Mouse (Mus musculus) large intestine, adult 2 months (tissue): ENCODE results near the gene Trim11. TPM values are rescaled to one million over a fixed set of nuclear protein-coding genes. Genes with fewer than 3 reads are reported as not detected.
A peak's percentile ranks its signal among the peaks of the same experiment; 100 is the strongest.

Experiments
- DNase-seq: peaks from one replicate; pipeline ENCODE4 v3.0.0-alpha.2; 2012; ENCODE audit warnings: low read depth, low spot score
- WGBS: fragments of 180-500 bp; shearing (Covaris S2); methylation state at CpG from one replicate; pipeline ENCODE4 v1.1.7; 2018; 5-methylcytosine and 5-hydroxymethylcytosine counted together
- polyA plus RNA-seq: library from polyadenylated mRNA; depleted of rRNA; stranded (reverse); fragments of >200 nt; gene quantifications from 2 replicates; pipeline ENCODE4 v1.2.3, GENCODE M21; 2012

Gene Trim11
- polyA plus RNA-seq, 1 experiment, result 15.4 TPM

DNA sequence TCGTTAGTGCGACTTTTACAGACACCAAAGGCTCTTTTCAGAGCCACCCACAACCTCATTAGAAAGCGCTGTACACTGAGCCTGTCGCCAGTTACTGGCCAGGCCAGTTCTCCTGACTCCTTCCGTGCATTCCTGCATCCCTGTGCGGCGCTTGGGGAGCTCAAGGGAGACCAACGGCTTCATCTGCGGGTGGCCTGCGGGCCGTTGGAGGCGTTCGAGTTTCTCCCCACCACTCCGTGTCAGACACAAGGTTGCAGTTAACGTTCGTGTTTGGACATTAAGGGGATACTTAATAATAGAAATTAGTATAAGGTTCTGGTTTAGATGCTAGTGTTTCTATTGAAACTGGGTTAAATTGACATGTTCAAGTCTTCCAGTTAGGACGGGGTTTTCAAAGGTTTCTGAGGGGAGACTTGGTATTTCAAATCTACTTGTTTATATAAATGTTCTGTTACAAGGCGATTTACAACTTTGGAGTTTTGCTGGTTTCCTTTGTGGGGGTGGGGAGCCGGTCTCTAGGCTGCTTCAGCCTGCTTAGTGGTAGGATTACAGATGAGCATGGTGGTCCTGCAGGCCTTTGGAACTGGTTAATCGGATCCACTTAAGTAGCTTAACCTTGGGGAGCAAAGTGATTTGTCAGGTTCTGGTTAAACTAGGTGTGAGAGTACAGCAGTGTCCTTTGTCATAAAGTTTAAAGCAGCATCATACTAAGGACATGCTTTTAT lies 22.6 kb upstream of the Trim11 start:
- under 1% methylated on average over 20 of the region's 20 CpGs for WGBS
- no peak for DNase-seq

- 9% methylated on average over 8 of the region's 8 CpGs for WGBS
- DNase-seq, result no peak
Measured at GRCm38 (mm10) chr11:58955868-58956257, 22.0 kb upstream of the Trim11 start.

DNA sequence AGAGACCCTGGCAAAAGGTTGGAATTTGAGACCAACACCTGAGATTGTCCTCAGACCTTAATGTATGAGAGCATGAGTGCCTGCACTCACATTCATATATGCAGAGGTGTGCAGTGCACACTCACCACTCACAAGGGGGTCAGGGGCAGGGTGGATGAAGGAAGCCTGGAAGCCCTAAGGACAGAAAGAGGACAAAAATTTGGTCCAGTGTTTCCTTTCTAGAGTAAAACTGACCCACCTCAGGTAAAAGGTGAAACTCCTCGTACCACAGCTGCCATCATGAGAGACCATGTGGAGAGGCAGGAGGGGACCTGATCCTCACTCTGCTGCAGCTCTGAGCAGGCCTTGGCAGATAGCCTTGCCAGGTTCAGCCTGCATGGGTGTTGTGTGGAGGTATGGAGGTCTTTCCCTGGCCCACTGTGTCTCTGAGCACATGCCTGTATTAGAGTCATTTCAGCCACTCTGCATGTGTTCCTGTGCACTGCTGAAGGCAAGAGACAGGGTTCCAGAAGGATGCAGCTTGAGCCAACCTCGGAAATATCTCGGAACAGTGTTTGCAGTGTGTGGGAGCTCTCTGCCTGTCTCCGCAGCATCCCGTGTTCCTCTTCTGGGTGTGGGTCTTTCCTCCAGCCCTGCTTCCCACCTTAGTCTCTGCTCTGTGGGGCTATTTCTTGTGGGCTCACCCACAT lies 20.5 kb upstream of the Trim11 start:
- DNase-seq, result no peak
- WGBS, result 86% methylated on average over 5 of the region's 5 CpGs

GRCm38 (mm10) chr11:58958536-58958935 lies 19.4 kb upstream of the Trim11 start:
- DNase-seq, result no peak
- 92% methylated on average over 6 of the region's 6 CpGs for WGBS

DNA sequence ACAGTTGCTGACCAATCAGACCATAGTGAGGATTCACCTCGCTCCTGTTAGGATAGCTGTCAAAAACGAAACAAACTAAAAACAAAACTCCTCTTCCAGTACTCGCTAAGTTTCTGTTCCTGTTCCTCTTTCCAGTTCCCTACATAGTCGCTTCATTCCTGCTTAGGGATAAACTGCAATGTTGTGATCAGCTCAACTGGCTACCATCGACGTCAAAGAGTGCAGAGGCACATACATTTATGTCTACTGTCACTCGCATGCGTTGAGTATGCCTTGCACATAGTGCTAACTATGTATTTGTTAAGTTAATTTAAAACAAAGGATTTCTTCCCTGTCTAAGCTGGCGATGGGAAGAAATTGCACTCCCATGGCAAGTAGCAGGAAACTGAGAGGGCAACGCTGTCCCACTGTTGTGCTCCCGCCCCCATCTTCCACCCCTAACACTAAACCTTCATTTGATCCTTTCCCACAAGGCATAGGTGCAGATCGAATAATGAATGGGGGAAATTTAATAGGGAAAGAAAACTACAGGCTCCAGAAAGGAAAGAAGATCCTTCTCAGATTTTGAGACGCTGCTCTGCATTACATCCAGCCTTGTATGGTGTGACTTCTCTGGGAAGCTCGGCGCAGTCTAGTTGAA lies 18.6 kb upstream of the Trim11 start:
- WGBS, result 34% methylated on average over 15 of the region's 15 CpGs
- no peak for DNase-seq

DNA sequence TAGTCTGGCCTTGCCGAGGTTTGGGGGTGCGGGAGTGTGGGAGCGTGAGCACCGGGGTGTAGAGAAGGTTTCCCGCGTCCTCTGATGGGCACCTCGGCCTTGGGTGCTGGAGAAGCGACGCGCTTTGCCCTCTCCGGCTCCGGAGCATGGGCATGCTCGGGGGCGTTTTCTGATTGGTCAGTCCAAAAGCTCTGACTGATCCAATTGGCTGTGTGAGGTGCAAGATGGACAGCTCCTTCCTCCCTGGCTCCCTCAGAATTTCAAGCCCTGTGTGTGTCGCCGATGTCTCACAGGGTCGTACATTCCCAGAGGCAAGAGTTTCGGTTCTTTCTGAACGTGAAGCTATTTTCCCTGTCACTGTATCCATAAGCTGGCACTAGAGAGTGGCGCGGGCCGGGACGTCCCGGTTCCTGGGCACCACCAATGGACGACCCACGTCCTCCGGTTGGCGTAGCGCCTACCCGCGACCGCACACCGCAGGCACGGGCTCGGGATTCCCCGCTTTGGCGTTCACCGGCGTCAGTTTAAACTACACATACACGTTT lies 17.9 kb upstream of the Trim11 start:
- DNase-seq, result peak; percentile 80
- 2% methylated on average over 40 of the region's 40 CpGs for WGBS

- WGBS, result 68% methylated on average over 50 of the region's 50 CpGs
- no peak for DNase-seq
Measured at GRCm38 (mm10) chr11:58961364-58962177, 16.3 kb upstream of the Trim11 start.

GRCm38 (mm10) chr11:58963543-58963942 lies 14.3 kb upstream of the Trim11 start:
- no peak for DNase-seq
- WGBS, result 36% methylated on average over 17 of the region's 17 CpGs

DNA sequence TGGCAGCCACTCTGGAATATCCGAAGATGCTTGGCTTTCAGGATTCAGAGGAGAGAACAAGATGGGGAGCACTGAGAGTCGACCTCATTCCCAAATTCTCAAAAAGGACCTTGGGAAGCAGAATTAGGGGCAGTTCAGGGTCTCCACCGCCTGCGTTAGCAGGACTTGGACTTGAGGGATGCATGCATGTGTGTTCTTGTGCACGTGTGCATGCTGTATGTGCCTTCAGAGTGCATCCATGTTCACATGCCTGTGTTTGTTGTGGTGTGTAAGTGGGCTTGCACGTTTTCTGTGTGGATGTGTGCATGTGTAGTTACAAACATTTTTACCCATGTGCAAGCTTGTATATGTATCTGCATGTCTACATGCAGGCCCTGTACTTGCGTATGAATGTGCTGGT lies 13.7 kb upstream of the Trim11 start:
- DNase-seq, result no peak

DNA sequence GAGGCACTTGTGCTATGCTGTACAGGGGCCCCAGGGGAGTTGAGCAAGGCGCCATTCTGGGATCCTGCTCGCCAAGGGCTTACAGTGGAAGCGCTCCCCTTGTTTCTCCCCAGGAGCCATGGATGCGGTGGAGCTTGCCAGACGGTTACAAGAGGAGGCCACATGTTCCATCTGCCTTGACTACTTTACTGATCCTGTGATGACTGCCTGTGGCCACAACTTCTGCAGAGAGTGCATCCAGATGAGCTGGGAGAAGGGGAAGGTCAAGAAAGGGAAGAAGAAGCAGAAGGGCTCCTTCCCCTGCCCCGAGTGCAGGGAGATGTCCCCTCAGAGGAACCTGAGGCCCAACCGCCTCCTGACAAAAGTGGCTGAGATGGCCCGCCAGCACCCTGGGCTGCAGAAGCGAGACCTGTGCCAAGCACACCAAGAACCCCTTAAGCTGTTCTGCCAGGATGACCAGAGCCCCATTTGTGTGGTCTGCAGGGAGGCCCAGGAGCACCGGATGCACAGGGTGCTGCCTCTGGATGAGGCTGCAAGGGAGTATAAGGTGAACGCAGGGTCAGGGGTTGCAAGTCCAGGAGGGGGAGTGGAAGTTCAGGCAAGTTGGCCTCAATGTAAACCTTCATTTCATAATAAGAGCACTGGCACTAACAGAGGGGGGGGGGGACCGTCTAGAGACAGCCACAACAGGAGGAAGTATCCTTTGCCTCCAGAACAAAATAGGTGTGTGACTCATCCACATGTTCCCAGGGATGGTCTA lies 12.7 kb upstream of the Trim11 start:
- WGBS, result 62% methylated on average over 12 of the region's 12 CpGs
- DNase-seq, result no peak

More for the DNA sequence above, 13.7 kb upstream of the Trim11 start:
- WGBS, result 86% methylated on average over 7 of the region's 7 CpGs

GRCm38 (mm10) chr11:58967346-58967745 lies 10.5 kb upstream of the Trim11 start:
- DNase-seq, result no peak
- WGBS, result 98% methylated on average over 1 of the region's 1 CpGs

DNA sequence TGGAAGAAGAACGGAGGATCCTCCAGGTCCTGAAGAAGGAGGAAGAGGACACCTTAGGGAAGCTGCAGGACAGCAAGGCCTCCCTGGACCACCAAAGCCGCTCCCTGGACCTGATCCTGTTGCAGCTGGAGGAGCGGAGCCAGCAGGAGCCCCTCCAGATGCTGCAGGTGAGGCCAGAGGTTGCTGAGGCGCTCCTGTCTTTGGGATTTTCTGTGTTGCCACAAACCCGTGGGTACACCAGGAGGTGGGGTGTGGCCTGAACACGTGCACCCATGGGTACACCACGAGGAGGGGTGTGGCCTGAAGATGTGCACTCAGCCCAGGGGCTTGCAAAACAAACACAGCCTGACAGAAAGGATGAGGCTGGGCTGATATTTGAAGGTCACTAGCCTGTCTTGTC lies 9.3 kb upstream of the Trim11 start:
- 62% methylated on average over 7 of the region's 7 CpGs for WGBS
- DNase-seq, result no peak

GRCm38 (mm10) chr11:58969027-58969426 lies 8.9 kb upstream of the Trim11 start:
- no peak for DNase-seq
- WGBS, result 80% methylated on average over 8 of the region's 8 CpGs

DNA sequence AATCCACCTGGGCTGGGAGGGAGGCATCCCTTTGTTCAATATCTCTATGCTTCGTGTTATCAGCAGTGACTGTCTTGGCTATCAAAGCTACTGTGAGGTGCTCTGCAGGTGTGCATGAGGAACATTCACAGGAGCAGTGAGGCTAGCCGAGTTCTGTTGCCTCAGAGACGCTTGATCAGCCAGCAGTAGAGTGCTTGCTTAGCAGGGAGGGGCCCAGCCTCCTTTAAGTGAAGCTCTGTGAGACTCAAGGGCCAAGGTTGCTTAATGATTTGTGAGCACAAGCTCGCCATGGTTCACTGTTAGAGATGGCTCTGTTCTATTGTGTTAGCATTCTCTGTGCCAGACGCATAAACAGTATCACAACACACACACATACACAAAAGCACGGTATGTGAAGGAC lies 8.2 kb upstream of the Trim11 start:
- DNase-seq, result no peak
- 35% methylated on average over 6 of the region's 6 CpGs for WGBS

DNA sequence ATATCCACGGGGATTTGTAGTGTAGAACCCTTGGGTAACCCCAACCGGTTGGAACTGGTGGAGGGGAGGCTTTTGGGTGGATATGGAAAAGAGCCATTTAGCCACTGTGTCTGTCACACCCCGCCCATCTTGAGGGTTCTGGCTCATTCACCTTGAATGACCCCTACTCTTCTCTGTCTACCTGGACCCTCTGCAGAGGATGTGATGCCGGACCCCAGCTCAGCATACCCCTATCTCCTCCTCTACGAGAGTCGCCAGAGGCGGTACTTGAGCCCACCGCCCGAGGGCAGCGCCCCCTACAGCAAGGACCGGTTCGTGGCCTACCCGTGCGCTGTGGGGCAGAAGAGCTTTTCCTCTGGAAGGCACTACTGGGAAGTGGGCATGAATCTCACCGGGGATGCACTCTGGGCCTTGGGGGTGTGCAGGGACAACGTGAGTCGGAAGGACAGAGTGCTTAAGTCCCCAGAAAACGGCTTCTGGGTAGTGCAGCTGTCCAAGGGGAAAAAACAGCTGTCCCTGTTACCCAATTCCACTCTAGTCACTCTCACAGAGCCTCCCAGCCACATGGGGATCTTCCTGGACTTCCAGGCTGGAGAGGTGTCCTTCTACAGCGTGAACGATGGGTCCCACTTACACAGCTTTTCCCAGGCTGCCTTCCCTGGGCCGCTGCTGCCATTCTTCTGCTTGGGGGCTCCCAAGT lies 6.9 kb upstream of the Trim11 start:
- no peak for DNase-seq
- 88% methylated on average over 21 of the region's 21 CpGs for WGBS

GRCm38 (mm10) chr11:58971796-58972195 lies 6.1 kb upstream of the Trim11 start:
- no peak for DNase-seq
- 92% methylated on average over 3 of the region's 3 CpGs for WGBS

- 92% methylated on average over 3 of the region's 3 CpGs for WGBS
- no peak for DNase-seq
Measured at GRCm38 (mm10) chr11:58974414-58974813, 3.5 kb upstream of the Trim11 start.

DNA sequence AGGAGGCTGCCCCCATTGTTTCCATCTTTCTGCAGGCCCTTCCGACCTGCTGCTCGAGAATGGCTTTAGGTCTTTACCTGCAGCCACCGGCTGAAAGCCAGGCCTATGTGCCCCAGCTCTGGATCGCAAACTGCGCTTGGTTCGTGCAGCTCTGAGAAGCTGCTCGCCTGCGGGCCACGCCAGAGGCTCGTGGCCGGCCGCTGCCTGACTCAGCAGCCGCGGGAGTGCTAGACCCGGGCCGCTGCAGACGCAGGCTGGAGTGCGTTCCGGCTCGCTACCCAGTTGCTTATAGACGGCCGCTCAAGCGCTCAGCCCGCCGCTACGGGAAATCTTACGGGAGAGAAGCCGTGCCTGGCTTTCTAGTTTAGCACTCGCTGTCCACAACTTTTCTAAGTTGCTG lies 743 bp upstream of the Trim11 start:
- no peak for DNase-seq
- 1% methylated on average over 29 of the region's 29 CpGs for WGBS
